Mouse (Mus musculus) yolk sac, embryonic 10.5 days (tissue): ENCODE data around the gene Mat2a.
"Not testable (repeated sequence)": the region's sequence is repeated elsewhere in the genome, so short reads cannot be mapped to it uniquely, and the experiment has no call there.

Source experiments
- DNase-seq: peaks from one replicate; pipeline ENCODE4 v3.0.0-alpha.2; 2017; ENCODE audit warnings: low spot score

Gene Mat2a

DNA sequence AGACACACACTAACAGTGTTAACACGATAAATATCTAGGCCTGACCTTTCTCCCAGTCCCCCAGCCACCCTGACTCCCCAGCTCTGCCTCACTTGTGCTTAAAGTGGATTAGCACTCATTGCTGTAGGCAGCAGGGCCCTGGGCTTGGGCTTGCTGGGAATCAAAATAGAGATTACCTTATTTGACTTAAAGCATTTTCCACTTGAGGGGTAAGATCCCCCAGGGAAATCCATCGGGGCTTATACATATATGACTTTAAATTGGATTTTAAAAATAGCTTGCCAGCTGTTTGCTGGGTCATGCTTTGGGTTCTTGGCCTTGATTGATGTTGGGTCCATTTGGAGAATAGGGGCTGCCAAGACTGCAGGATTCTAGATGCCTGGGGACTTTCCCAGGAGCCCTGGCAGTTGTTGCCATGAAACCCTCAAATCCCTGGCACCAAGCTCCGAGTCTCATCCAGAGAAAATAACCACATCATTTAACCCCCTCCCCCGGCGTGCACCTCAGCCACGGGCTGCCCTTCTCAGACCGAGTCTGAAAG is 15.5 kb upstream of the Mat2a start:
- DNase-seq, result no peak

DNA sequence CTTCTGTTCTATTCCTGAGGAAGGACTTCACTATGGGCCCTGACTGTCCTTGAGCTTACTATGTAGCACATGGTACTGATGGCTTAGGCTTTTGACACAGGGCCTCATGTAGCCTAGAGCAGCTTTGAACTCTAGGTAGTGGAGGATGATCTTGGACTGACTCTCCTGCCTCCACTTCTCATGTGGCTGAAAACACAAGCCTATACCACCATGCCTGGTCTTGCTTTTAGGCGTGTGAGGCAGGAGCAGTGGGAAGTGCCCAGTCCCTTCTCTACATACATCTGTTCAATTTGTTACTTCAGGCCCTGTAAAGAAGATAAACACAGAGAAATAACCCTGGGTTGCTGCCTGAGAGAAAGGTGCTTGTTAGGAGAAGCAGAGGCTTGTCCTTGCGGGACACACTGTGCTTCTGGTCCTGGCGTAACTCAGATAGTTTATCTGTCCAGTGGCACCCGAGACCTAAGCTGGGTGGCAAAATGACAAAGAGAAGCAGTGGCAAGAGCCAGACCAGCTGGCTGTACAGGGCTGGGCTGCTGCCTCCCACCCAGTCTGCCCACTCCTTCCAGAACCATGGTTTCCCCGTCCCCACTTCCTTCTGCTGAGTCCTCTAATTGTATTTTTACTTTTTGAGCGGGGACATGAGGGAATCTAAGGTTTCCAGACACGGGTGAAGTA is 14.9 kb upstream of the Mat2a start:
- DNase-seq, result no peak

DNA sequence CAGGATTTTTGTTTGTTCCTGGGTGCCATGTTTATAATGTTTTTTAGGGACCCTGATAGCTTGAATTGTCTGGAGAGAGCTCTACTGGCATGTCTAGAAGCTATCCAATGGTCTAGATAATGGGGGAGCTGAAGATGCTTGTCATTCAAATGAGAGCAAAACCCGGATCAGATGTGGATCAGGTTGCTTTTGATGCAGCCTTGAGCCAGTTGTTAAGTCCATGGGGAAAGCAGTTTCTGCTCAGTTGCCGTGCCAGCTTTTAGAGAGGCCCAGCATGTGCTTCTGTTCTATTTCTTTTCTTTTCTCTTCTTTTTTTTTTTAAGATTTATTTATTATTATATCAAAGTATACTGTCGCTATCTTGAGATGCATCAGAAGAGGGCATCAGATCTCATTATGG is 14.2 kb upstream of the Mat2a start:
- no peak for DNase-seq

DNA sequence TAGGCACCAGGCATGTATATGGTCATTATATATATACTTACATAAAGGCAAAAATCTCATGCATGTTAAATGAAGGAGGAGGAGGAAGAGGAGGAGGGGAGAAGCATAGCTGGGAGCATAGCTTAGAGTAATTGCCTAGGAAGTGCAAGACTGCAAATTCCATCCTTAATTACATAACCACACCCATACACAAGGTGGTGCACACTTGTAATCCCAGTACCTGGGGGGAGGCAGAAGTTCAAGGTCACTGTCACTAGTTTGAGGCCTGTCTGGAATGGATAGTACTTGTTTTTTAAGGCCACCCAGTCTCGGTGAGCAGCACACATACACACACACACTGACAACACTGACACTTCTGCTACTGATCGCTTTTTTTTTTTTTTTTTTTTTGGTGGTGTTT is 13.0 kb upstream of the Mat2a start:
- DNase-seq, result no peak

DNA sequence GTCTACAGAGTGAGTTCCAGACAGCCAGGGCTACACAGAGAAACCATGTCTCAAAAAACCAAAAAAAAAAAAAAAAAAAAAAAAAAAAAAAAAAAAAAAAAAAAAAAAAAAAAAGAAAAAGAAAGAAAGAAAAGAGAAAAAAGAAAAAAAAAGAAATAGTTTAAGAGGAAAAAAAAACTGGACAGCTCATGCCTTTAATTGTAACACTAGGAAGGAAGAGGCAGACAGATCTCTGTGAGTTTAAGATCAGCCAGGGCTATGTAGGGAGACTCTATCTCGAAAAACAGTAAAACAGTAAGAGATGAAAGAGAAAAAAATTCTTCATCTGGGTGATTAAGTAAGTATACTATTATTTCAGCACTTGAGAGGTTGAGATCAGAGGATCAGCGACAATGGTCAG is 12.4 kb upstream of the Mat2a start:
- not testable (repeated sequence) for DNase-seq

DNA sequence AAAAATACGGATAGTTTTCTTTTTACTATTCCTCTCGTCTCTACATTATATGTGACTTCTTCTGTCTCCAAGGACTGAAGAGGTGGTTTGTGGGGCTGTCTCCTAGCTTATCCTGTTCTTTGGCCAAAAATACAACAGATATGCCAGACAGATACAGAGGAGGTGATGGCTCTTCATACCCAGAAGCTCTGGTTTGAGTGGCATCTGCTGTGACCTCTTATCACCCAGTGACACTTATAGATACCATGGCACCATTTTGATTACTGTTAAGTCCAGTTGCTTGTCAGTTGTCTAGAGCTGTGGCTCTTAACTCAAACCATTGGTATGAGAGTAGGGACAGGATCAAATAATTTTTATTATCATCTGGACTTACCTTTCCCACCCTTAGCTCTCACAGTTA is 8.1 kb upstream of the Mat2a start:
- DNase-seq, result no peak

DNA sequence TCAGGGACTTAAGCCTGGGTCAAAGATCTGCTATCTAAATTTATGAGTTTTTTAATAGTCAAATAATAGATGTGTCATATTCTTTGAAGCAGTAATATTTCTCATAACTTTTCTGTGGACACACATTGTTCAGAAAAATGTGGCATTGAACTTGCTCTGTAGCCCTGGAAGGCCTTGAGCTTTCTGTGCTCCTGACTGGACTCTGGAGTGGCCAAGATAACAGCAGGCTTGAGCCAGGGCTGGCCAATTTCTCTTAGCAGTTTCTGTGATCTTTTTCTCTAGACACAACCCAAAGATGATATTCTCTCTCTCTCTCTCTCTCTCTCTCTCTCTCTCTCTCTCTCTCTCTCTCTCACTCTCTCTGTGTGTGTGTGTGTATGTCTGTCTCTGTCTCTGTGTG is 5.7 kb upstream of the Mat2a start:
- no peak for DNase-seq

DNA sequence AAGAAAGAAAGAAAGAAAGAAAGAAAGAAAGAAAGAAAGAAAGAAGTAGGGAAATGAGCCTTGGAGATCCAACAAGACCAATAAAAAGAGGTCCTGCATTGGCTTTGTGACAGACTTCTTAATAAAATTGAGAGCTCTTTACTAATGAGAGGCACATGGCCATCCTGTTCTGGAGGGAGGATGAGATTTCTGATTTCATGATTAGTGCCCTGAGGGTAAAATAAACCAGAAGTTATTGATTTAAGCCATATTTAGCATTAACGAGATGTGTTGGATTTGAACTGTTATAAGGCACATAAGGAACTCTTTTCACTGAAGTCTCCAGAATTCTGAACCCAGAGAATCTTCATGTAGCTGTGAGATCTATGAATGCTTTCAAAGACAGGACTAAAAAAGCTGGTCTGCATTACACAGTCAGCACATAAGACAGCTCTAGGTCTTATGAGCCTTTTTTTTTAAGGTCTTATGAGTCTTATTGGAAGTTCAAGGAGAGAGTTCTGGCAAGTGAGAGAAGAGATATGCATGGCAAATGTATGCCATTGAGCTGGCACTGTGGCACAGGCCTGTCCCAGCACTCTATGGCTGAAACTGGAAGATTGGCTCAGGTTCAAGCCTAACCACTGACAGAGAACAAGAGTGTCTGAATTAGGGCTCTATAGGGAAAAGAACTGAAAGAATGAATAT is 3.7 kb upstream of the Mat2a start:
- DNase-seq, result no peak

DNA sequence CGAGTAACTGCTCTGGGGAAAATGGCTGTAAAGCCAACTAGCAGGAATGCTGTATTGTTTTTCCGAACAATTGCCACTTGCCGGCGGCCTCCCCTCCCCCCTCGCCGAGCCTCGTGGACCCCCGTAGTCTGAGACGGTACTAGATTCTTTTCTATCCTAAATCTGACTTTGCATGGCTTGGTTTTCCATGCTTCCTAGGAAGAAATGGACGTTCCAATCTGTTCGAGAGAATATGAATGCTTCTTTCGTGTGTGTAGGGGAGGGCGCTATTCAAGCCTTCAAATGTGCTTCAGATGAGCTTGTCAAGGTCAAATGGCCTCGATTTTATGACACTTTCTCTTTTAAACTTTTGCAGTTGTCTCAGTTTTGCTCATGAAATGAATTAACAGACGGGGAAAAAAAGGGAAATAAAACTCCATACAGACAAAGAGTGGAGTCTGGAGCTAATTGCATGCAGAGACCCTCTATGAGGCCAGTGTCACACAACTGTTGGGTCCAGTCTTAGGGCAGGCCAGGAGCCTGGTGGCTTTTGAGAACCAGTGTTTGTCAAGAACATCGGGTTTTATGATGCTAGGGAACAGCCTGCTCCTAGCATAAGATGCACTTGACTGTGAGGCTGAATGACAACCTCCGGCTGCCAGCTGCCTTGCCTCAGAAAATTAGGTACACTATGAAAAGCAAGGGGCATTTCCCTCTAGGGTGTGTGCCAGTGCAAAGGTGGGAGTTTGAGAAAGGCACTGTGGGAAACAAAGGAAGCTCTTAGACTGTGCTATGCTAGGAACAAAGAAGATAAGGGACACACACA is 1.0 kb upstream of the Mat2a start:
- no peak for DNase-seq

DNA sequence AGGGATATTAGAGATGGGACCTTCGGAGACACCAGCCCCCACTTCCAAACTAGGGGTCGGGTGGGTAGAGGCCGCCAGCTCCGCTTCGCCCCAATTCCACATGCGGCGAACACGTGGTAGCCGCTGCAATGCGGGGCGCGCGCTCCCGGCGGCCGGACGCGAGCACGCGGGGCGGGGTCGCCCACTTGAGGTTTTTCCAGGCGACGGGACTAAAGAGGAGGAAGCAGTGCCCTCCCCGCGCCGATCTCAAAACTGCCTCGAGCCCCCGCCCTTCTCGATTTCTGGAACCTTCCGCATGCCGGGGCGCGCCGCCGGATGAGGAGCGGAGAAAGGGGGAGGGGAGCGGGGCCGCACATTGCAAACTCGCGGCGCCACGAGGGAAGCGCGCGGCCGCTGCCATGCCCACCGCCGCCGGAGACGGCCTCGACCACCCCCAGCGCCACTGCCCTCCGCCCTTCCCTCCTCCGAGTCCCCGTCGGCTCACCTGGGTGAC is 450 bp downstream of the Mat2a start:
- DNase-seq, result peak; percentile 85

DNA sequence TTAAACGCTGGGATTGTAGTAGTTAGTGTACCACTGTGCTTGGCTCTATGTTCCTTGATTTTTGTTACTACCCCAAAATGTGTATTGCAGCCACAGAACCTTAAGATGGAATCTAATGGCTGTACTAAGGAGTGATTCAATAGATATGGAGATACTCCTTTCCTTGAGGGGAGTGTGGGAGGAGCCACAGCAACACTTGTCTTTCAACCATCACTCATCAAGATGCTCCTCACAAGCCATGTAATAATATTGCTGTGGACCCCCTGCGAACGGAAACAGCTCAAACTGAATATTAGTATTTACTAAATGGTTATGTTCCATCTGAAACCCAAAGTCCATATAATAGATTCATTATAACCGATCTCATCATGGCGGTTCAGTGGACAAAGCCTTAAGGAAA is 1.1 kb downstream of the Mat2a start:
- DNase-seq, result no peak

DNA sequence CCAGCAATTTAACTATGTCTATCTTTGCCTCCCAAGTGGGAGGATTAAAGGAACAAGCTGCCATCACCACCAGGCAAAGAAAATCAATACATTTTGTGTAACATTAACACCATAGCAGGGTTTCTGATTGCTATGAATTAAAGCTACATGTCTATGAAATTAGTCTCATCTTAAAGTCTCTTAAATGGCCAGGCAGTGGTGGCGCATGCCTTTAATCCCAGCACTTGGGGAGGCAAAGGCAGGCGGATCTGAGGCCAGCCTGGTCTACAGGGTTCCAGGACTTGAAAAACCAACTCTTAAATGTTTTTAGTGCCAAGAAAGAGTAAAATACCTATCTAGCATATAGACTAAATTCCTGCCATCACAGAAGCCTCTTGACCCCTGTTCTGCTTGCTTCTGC is 7.2 kb downstream of the Mat2a start:
- DNase-seq, result no peak

DNA sequence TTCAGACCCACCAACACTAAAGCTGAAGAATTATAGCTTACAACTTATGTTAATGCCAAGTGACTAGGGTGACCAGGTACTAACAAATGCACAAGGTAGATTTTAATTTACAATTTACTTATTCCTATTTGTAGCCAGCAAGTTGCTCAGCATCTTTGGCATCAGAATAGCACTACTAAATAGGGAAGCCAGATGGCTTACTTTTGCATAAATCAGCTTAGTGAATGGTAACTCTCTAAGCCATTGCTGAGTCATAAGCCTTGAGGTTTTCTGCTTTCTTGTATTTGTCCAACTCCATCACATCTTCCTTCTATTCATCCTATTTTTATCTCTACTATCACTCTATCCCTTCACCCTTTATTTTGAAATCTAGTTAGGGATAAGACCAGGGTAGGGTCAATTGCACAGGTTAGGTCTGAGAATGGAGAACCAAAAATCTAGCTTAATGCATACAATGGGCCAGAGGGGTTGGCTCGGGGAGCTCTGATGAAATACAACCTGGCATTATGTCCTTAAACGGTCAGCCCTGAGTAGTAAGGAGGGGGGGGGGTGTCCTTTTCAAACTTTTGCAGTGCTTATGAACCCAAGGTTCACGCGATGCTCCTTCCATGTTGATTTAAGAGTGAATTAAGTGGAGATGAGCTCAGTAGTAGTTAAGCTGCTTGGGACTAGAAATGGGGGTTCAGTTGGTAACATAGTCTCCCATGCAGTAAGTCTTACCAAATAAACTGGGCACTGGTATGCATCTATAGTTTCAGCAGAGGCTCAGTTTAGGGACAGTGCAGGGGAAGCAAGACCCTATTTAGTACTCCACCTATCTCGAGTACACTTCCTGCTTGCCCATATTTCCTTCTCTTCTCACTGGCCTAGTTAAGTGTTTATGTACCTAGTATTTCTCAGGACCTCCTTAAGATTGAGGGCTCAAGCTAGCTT is 8.1 kb downstream of the Mat2a start:
- DNase-seq, result peak; percentile 34

DNA sequence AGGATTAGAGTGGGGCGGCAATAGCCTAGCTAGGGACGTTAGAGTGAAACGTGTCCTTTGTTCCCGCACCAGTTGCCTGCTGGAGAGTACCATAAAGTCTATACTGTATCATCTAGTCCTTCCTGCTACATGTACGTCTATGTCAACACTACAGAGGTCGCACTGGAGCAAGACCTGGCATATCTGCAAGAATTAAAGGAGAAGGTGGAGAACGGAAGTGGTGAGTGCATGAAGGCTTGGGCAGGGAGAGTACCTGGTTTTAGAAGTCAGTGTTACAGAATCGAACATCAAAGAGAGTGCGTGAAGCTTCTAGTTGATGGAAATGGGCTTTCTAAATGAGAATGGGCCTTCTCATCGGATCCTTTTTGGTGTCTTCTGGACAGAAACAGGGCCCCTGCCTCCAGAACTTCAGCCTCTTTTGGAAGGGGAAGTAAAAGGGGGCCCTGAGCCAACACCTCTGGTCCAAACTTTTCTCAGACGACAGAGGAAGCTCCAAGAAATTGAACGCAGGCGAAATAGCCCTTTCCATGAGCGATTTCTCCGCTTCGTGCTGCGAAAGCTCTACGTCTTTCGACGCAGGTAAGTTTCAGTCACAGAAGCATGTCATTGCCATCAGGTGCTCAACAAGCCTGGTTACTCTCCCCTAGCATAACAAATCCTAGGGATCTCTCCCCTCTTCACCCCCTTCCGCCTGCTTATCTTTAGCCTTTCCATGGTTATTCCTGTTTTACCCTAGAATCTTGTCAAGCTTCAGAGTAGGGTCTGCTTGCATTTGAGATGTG is 10.1 kb downstream of the Mat2a start:
- DNase-seq, result no peak

DNA sequence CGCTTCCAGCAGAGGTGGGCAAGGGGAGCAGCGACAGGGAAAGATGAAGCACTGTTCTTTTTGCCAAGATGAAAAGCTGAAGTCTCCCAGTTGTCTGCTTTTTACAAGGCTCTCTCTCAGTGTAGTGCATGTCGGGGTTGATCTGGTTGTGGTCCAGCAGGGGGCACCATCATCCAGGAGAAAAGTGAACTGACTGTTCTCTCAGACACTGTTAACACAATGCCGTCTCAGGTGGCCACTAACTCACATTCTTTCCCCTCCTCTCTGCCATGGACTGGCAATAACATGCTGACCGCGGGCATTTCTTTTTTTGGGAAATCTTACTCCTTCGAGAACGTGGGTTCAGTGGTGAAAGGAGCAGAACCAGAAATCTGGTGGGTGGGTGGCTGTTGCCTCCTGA is 11.3 kb downstream of the Mat2a start:
- peak; percentile 45 for DNase-seq

DNA sequence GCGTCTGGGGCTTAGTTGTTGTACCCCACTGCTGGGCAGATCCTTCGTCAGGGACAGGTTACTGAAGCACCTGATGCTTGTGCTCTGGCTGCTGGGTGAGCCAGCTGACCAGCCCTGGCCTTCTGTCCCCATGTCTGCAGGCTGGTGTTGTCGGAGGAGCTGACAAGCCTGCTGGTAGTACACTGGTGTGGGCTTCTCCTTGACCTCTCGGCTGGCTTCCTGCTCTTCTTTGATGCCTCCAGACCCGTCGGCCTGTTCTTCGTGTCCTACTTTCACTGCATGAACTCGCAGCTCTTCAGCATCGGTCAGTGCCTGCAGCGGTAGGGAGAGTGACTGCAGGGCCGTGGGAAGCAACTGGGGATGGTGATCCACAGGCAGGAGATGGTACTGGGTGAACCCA is 13.7 kb downstream of the Mat2a start:
- no peak for DNase-seq

DNA sequence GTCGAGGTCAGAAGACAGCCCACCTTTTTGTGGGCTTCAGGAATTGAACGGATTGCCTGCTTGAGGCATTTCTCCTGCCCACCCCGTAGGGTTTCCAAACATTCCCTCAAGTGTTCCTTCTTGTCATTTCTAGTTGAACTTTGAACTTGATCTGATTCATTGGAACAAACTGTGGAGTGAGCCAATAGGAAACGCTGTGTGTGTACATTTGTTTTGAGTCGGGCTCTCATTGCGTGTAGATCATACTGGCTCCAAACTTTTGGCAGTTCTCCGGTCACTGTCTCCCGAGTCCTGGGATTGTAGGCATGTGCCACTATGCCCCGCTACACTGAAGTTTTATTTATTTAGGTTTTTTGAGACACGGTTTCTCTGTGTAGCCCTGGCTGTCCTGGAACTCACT is 18.5 kb downstream of the Mat2a start:
- no peak for DNase-seq

DNA sequence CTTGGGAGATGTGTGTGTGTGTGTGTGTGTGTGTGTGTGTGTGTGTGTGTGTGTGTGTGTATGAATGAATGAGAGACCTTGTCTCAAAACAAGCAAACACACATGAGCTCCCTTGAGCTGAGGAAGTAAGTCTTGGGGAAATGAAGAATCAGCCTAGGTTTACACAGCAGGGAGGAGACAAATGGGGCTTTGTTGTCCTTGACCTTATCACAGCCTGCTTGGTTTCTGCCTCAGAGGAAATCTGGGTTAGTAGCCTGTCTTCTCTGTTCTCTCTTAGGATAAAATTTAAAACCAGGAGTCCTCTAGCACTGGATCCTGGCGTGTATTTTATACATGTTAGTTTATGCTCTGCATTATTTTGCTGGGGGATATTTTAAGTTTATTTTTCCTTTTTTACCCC is 19.6 kb downstream of the Mat2a start:
- no peak for DNase-seq

DNA sequence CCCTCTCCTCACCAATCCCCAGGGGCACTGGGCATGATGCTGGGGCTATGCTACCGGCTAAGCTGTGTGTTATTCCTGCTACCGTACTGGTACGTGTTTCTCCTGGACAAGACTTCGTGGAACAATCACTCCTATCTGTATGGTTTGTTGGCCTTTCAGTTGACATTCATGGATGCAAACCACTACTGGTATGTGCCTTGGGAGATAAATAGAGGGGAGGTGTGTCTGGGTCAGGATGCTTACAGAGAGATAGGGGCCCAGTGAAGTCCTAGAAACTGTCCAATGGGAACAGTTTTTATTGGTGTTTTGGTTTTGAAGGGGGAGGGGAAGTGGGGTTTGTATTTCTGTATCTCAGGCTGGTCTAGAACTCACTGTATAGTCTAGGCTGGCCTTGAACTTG is 21.1 kb downstream of the Mat2a start:
- no peak for DNase-seq

DNA sequence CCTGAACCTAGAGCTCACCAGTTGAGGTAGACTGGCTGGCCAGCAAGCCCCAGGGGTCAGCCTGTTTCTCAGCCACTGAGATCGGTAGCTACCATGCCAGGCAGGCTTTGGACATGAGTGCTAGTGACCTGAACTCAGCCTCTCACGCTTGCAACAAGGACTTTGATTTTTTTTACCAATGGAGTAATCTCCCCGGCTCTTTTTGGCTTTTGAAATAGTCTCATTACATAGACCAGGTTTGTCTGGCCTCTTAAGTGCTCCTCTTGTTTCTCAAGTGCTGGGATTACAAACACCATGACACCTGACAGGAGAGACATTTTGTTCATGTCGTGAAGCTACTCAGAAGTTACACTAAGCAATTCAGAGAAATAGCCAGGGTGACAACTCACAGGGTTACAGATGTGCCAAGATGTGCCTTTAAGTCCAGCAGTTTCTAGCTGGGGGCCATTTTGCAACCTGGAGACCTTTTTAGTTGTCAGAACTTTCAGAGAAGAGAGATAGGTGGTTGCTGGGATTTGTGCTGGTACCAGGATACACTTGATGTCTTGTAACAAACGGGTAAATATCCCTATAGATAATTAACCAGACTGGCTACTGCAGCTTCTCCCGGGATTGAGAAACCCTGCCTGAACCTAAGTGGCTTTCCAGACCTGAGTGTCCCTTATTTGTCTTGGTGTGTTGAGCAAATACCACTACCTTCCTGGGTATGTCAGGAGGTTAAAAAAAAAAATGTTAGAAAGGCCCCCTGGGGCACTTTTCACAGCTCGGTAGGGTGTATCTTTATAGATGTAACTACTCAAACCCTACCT is 23.2 kb downstream of the Mat2a start:
- DNase-seq, result peak; percentile 82
